Mouse (Mus musculus) G1E (cell line): ENCODE results near the gene Itpkc.

Experiments
- CTCF ChIP-seq: IDR thresholded peaks from 2 replicates; pipeline ENCODE4 v1.5.1; 2012; ENCODE audit warnings: low read depth, low read length, inconsistent platforms, mixed read lengths
- GATA1 ChIP-seq: IDR thresholded peaks from 2 replicates; pipeline ENCODE4 v1.6.1; 2012; ENCODE audit warnings: borderline replicate concordance, low read length, inconsistent platforms, mixed read lengths
- TAL1 ChIP-seq: conservative IDR thresholded peaks from 2 replicates; pipeline ENCODE4 v1.6.1; 2012; ENCODE audit warnings: low read depth, low read length, inconsistent platforms, mixed read lengths

- TF ChIP-seq GATA1 (no peak), TAL1 (no peak), CTCF (no peak)
These were observed 66.7 kb downstream of the Itpkc start for GRCm38 (mm10) chr7:27161744-27162143.
